Mouse (Mus musculus): ENCODE data around the gene Tsx.

- TF ChIP-seq TAL1 (IDR thresholded peaks at IDR 0.05; ENCODE audit: low read length) (no peak), GATA1 (IDR thresholded peaks at IDR 0.05; ENCODE audit: low read length) (no peak)
Observed at GRCm38 (mm10) chrX:103472346-103472745, 58.1 kb downstream of the Tsx start.

Data from erythroblast, embryonic 14.5 days (primary cell).